Comparison of ENCODE assay signal across 25 mouse cellular contexts in the genomic region with DNA sequence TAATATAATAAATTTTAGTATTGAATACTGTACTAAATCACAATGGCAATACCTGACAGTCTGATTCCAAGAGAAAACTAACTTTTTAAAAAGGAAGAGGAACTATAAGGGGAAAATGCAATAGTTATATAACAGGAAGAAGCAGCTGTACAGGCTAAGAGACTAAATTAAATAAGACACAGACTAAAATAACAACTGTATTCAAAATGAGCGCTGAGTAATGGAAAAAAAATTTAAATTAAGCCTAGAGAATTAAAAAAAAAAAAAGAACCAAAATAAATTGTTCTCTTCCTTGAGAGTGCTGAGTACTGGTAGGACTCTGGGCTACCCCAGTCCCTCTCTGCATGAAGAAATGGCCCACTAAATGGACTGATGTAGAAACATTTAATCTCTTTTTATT. TPM values are rescaled to one million over a fixed set of nuclear protein-coding genes. Genes with fewer than 3 reads are reported as not detected.
DNase-seq lines count a peak whose midpoint lies in the region; ATAC-seq and TF ChIP-seq lines count a peak whose summit lies in the region.
"Had no signal": no experiment of that assay in that cellular context is flagged by ENCODE, and none has a peak within 500 bp of the region (broad histone marks: within the 10 kb centered on the region; RNA-seq: fewer than 3 reads in every experiment).

No protein-coding gene starts in this region.

- H3K9ac ChIP-seq in heart, adult 2 months (ENCODE audit: low read depth, low read length) = no peak overlapping the region
- H3K9ac ChIP-seq in heart, embryonic 16.5 days (ENCODE audit: low read length) = no peak overlapping the region
- peak overlapping the region; percentile 27; the same call in 1 of the 2 replicates for H3K9ac ChIP-seq in CH12.LX (ENCODE audit: insufficient read depth, low read depth)
- no peak overlapping the region for H3K9ac ChIP-seq in forebrain, embryonic 11.5 days (ENCODE audit: low read length)
- H3K9ac ChIP-seq: embryonic facial prominence, embryonic 15.5 days; forebrain, embryonic 15.5 days; heart, embryonic 12.5 days; hindbrain, embryonic 13.5 days had no signal

- ATAC-seq in heart, embryonic 16.5 days (replicated peaks; ENCODE audit: extremely low read depth, insufficient read depth, low FRiP score) = no peak
- ATAC-seq in forebrain, embryonic 11.5 days (replicated peaks; ENCODE audit: low FRiP score) = no peak
- ATAC-seq: activated CD4-positive, CD25-positive, alpha-beta regulatory T cell, adult 4 months; forebrain, embryonic 15.5 days; hindbrain, postnatal 0 days; Patski had no signal

- H3K79me2 ChIP-seq in heart, adult 2 months (replicated peaks; ENCODE audit: control insufficient read depth, insufficient read depth, low read length) = 0 out of 2 replicates have a peak, but pooled peaks cover 1% of the 10 kb centered on the region
- peaks cover 31% of the 10 kb centered on the region for H3K79me2 ChIP-seq in CH12.LX (replicated peaks; ENCODE audit: control insufficient read depth, extremely low read depth, insufficient read depth, poor library complexity, severe bottlenecking)
- H3K79me2 ChIP-seq in macrophage (ENCODE audit: inconsistent target) = peaks cover 74% of the 10 kb centered on the region

- 18% methylated on average over 1 of the region's 1 CpGs for WGBS in heart, adult 2 months
- 70% methylated on average over 1 of the region's 1 CpGs for WGBS in heart, embryonic 16.5 days
- WGBS in macrophage (ENCODE audit: missing documents) = 14% methylated on average over 1 of the region's 1 CpGs
- WGBS in forebrain, embryonic 11.5 days = 96% methylated on average over 1 of the region's 1 CpGs

- no peak for TF ChIP-seq EP300 in heart, adult 2 months (IDR thresholded peaks at IDR 0.05; ENCODE audit: insufficient read depth, low read depth, low read length)
- peak; percentile 73 for TF ChIP-seq EP300 in CH12.LX (IDR thresholded peaks at IDR 0.05; ENCODE audit: low read length)

- peaks cover 41% of the 10 kb centered on the region for H3K36me3 ChIP-seq in heart, adult 2 months (ENCODE audit: control insufficient read depth, insufficient read depth, low read length)
- H3K36me3 ChIP-seq in heart, embryonic 16.5 days (ENCODE audit: control insufficient read depth, insufficient read depth) = peaks cover 18% of the 10 kb centered on the region
- H3K36me3 ChIP-seq in CH12.LX (replicated peaks in 1 of 2; ENCODE audit: control insufficient read depth in 1 of 2, insufficient read depth in 1 of 2, low read length in 1 of 2) (peaks cover 23 to 38% of the 10 kb centered on the region in 2 experiments), macrophage (ENCODE audit: inconsistent target) (peaks cover 7% of the 10 kb centered on the region; the same call in 1 of the 2 replicates)
- H3K36me3 ChIP-seq in forebrain, embryonic 11.5 days (ENCODE audit: control insufficient read depth, insufficient read depth, low read length) = no peaks in the 10 kb centered on the region

- no peaks in the 10 kb centered on the region for H3K9me3 ChIP-seq in heart, embryonic 16.5 days (replicated peaks; ENCODE audit: control insufficient read depth, low read length)
- H3K9me3 ChIP-seq in CH12.LX (replicated peaks; ENCODE audit: low read length) = no peaks in the 10 kb centered on the region
- no peaks in the 10 kb centered on the region for H3K9me3 ChIP-seq in forebrain, embryonic 11.5 days (ENCODE audit: control insufficient read depth, low read length)
- H3K9me3 ChIP-seq: embryonic facial prominence, embryonic 15.5 days; forebrain, embryonic 10.5 days; forebrain, embryonic 15.5 days; heart, embryonic 12.5 days; hindbrain, embryonic 13.5 days had no signal

- no peak for TF ChIP-seq POLR2A in heart, adult 2 months (IDR thresholded peaks at IDR 0.05; ENCODE audit: insufficient read depth, low read depth, low read length)
- TF ChIP-seq POLR2A in CH12.LX (IDR thresholded peaks at IDR 0.05; ENCODE audit: low read depth, low read length) = no peak

- no peak for TF ChIP-seq CTCF in heart, adult 2 months (IDR thresholded peaks at IDR 0.05)
- TF ChIP-seq CTCF in CH12.LX (conservative IDR thresholded peaks at IDR 0.05 in 1 of 2, IDR thresholded peaks at IDR 0.05 in 1 of 2; ENCODE audit: low read depth in 2 of 2, low read length in 2 of 2) = no peak

- peak overlapping the region; percentile 46 for H3K4me2 ChIP-seq in heart, embryonic 16.5 days (ENCODE audit: low read depth, low read length)
- peak overlapping the region; percentile 67 for H3K4me2 ChIP-seq in CH12.LX (ENCODE audit: insufficient read depth, low read depth, poor library complexity, severe bottlenecking)
- H3K4me2 ChIP-seq in forebrain, embryonic 11.5 days (ENCODE audit: low read depth, low read length, severe bottlenecking) = no peak overlapping the region
- H3K4me2 ChIP-seq: embryonic facial prominence, embryonic 15.5 days; forebrain, embryonic 15.5 days; heart, embryonic 12.5 days; hindbrain, embryonic 13.5 days had no signal

- in situ Hi-C loops in CH12.LX (cut with MboI; ENCODE audit: low pct_ligation_motif_present, low pct_unique_long_range_greater_than_20kb, low sequenced_read_pairs) = no loop called here

- peak overlapping the region; percentile 96 for H3K27ac ChIP-seq in heart, adult 2 months
- H3K27ac ChIP-seq in heart, embryonic 16.5 days (ENCODE audit: low read length) = no peak overlapping the region
- H3K27ac ChIP-seq in CH12.LX (ENCODE audit: insufficient read depth, low read depth) (no peak overlapping the region), macrophage (peak overlapping the region; percentile 1)
- no peak overlapping the region for H3K27ac ChIP-seq in forebrain, embryonic 11.5 days (ENCODE audit: low read depth, low read length)
- H3K27ac ChIP-seq: embryonic facial prominence, embryonic 15.5 days; forebrain, embryonic 10.5 days; forebrain, embryonic 15.5 days; hindbrain, embryonic 13.5 days; hindbrain, postnatal 0 days had no signal

- dilution Hi-C loops in CH12.LX (cut with MboI; ENCODE audit: extremely low pct_ligation_motif_present, extremely low pct_unique_long_range_greater_than_20kb, low sequenced_read_pairs) = no loop called here

- no peak for TF ChIP-seq RAD21 in CH12.LX (IDR thresholded peaks at IDR 0.05; ENCODE audit: low read depth, low read length)

- DNase-seq in heart, adult 2 months = no peak
- no peak for DNase-seq in heart, postnatal 36 days
- no peak for DNase-seq in heart, postnatal 4 days
- DNase-seq in CH12.LX (ENCODE audit: extremely low read depth) = no peak
- no peak for DNase-seq in forebrain, embryonic 11.5 days (ENCODE audit: low spot score)
- no peak for DNase-seq in layer of hippocampus, postnatal 36 days
- DNase-seq: adrenal gland, adult 2 months; adrenal gland, postnatal 25 days; cerebellum, adult 11 months; cerebellum, adult 8-10 months; cerebellum, postnatal 14 days; embryo, embryonic 11 days; gastrocnemius, postnatal 10 days; kidney, adult 11 months had no signal

- intact Hi-C loops in heart, adult 2 months (cut with DNase I) = no loop called here
- intact Hi-C loops in heart, postnatal 36 days (cut with DNase I) = no loop called here

- peaks cover 9% of the 10 kb centered on the region for H3K4me1 ChIP-seq in heart, adult 2 months (ENCODE audit: control insufficient read depth, insufficient read depth, low read length)
- peaks cover 44% of the 10 kb centered on the region for H3K4me1 ChIP-seq in heart, embryonic 16.5 days (ENCODE audit: control insufficient read depth, insufficient read depth, low read length)
- H3K4me1 ChIP-seq in CH12.LX (ENCODE audit: control insufficient read depth in 1 of 2, insufficient read depth in 2 of 2) = peaks cover 0 to 65% of the 10 kb centered on the region in 2 experiments; a peak in 3 of 4 replicates
- H3K4me1 ChIP-seq in forebrain, embryonic 11.5 days (replicated peaks; ENCODE audit: control insufficient read depth, insufficient read depth, low read length) = peaks cover 3% of the 10 kb centered on the region

- H3K4me3 ChIP-seq in heart, adult 2 months = peak overlapping the region; percentile 72; the same call in 1 of the 2 replicates
- no peak overlapping the region for H3K4me3 ChIP-seq in heart, embryonic 16.5 days (ENCODE audit: low read length)
- peak overlapping the region in 1 of 3 experiments; percentile 2 for H3K4me3 ChIP-seq in CH12.LX (replicated peaks in 1 of 3; ENCODE audit: low read depth in 2 of 3, low read length in 2 of 3, poor library complexity in 1 of 3)
- H3K4me3 ChIP-seq in macrophage (ENCODE audit: inconsistent target) = no peak overlapping the region
- H3K4me3 ChIP-seq in forebrain, embryonic 11.5 days (ENCODE audit: low read depth, low read length) = no peak overlapping the region
- H3K4me3 ChIP-seq: embryonic facial prominence, embryonic 15.5 days; erythroblast, embryonic 14.5 days; forebrain, embryonic 10.5 days; forebrain, embryonic 15.5 days; heart, embryonic 12.5 days; hindbrain, embryonic 13.5 days had no signal

- H3K27me3 ChIP-seq in heart, adult 2 months (ENCODE audit: control insufficient read depth, insufficient read depth, low read length) = no peaks in the 10 kb centered on the region
- no peaks in the 10 kb centered on the region for H3K27me3 ChIP-seq in heart, embryonic 16.5 days (ENCODE audit: control insufficient read depth, insufficient read depth, low read length)
- H3K27me3 ChIP-seq in CH12.LX (replicated peaks) = no peaks in the 10 kb centered on the region
- no peaks in the 10 kb centered on the region for H3K27me3 ChIP-seq in forebrain, embryonic 11.5 days (ENCODE audit: control insufficient read depth, insufficient read depth, low read length)
- H3K27me3 ChIP-seq: embryonic facial prominence, embryonic 15.5 days; forebrain, embryonic 15.5 days; heart, embryonic 12.5 days; hindbrain, embryonic 13.5 days; Patski had no signal

RNA-seq across cellular contexts. Expression of a gene that starts 4.3 kb away (rescaled TPM):
- total RNA-seq in heart, adult 2 months (2021) = 1 to 10 TPM; 4.2 to 5.4 TPM
- polyA plus RNA-seq in heart, adult 2 months (2012; rRNA removed) = 1.4 and 5.8 TPM in 2 replicates
- total RNA-seq in heart, postnatal 36 days (2021) = 1 to 10 TPM; 4.8 TPM
- 7.4 and 7.8 TPM in 2 replicates for polyA plus RNA-seq in heart, embryonic 16.5 days (2015; fragmentation: Nextera tagmentation; extraction: Ambion mirVana)
- total RNA-seq in heart, postnatal 4 days (2021) = 1 to 10 TPM; 7.9 to 8.9 TPM
- total RNA-seq in CH12.LX (2012; rRNA removed) = 2.0 and 3.2 TPM in 2 replicates
- 3.7 and 4.8 TPM in 2 replicates for total RNA-seq in CH12.LX (2014; rRNA removed)
- polyA plus RNA-seq in CH12.LX (2012; ENCODE audit: insufficient read length, low read depth) = 2.9 and 5.6 TPM in 2 replicates
- total RNA-seq in macrophage (2018; cell fraction: chromatin; rRNA removed) = 10 to 100 TPM in 25 of 26 experiments, 1 to 10 TPM in 1; 9.1 to 73.7 (median 56.5) TPM
- 1 to 10 TPM; 3.7 to 7.5 (median 5.6) TPM for total RNA-seq in macrophage (2018; cell fraction: cytosol; rRNA removed)
- 10 to 100 TPM in 23 of 26 experiments, 1 to 10 TPM in 3; 6.4 to 44.7 (median 19.0) TPM for total RNA-seq in macrophage (2018; cell fraction: nucleus; rRNA removed)
- 4.1 to 5.7 TPM (median 4.8 TPM) in 3 replicates for polyA plus RNA-seq in macrophage (2018)
- 11.9 and 12.3 TPM in 2 replicates for polyA plus RNA-seq in forebrain, embryonic 11.5 days (2014; fragmentation: Nextera tagmentation; extraction: Ambion mirVana)
- total RNA-seq in layer of hippocampus, postnatal 36 days (2021) = 10 to 100 TPM; 11.0 to 12.4 TPM
- polyA plus RNA-seq: erythroblast, embryonic 14.5 days had no signal

RNA-seq across cellular contexts. Expression of a gene that starts 4.4 kb away (rescaled TPM):
- total RNA-seq in heart, adult 2 months (2021) = 1,000 to 10,000 TPM; 2,315 to 2,577 TPM
- 1,485 and 2,844 TPM in 2 replicates for polyA plus RNA-seq in heart, adult 2 months (2012; rRNA removed)
- 1,000 to 10,000 TPM; 2,443 to 2,451 TPM for total RNA-seq in heart, postnatal 36 days (2021)
- polyA plus RNA-seq in heart, embryonic 16.5 days (2015; fragmentation: Nextera tagmentation; extraction: Ambion mirVana) = 2,007 and 2,061 TPM in 2 replicates
- 1,000 to 10,000 TPM; 1,804 to 1,839 TPM for total RNA-seq in heart, postnatal 4 days (2021)
- total RNA-seq in CH12.LX (2012; rRNA removed) (233 and 243 TPM in 2 replicates), CH12.LX (2014; rRNA removed) (440 and 456 TPM in 2 replicates)
- polyA plus RNA-seq in CH12.LX (2012; ENCODE audit: insufficient read length, low read depth) (311 and 385 TPM in 2 replicates), macrophage (2018) (104 to 116 TPM (median 114 TPM) in 3 replicates)
- total RNA-seq in macrophage (2018; cell fraction: chromatin; rRNA removed) = 10 to 100 TPM in 11 of 26 experiments, 1 to 10 TPM in 15; 1.4 to 39.5 (median 8.5) TPM
- total RNA-seq in macrophage (2018; cell fraction: cytosol; rRNA removed) = 100 to 1,000 TPM in 18 of 26 experiments, 10 to 100 TPM in 8; 79.7 to 125 (median 105) TPM
- total RNA-seq in macrophage (2018; cell fraction: nucleus; rRNA removed) = 10 to 100 TPM; 12.0 to 57.7 (median 27.3) TPM
- 397 and 401 TPM in 2 replicates for polyA plus RNA-seq in forebrain, embryonic 11.5 days (2014; fragmentation: Nextera tagmentation; extraction: Ambion mirVana)
- total RNA-seq in layer of hippocampus, postnatal 36 days (2021) = 100 to 1,000 TPM; 672 to 703 TPM

Comparison
In these comparisons a context has a peak if more than half of its experiments do, and no peak if none do; other contexts are left out.
1. H3K27ac ChIP-seq: peak in heart, adult 2 months (single experiment) and macrophage (single experiment); none in heart, embryonic 16.5 days (single experiment), CH12.LX (single experiment) and forebrain, embryonic 11.5 days (single experiment).